Mouse (Mus musculus): ENCODE results near the gene Higd2a.
"Not testable (repeated sequence)": the region's sequence is repeated elsewhere in the genome, so short reads cannot be mapped to it uniquely, and the experiment has no call there.

Higd2a gene

GRCm38 (mm10) chr13:54582126-54582525 lies 7.9 kb upstream of the Higd2a start:
- DNase-seq (ENCODE audit: low read depth, low spot score) = no peak

- DNase-seq (ENCODE audit: low read depth, low spot score) = no peak
These were observed 7.1 kb upstream of the Higd2a start for GRCm38 (mm10) chr13:54582860-54583259.

- DNase-seq (ENCODE audit: low read depth, low spot score) = no peak
These were observed 4.2 kb upstream of the Higd2a start for GRCm38 (mm10) chr13:54585831-54586230.

DNA sequence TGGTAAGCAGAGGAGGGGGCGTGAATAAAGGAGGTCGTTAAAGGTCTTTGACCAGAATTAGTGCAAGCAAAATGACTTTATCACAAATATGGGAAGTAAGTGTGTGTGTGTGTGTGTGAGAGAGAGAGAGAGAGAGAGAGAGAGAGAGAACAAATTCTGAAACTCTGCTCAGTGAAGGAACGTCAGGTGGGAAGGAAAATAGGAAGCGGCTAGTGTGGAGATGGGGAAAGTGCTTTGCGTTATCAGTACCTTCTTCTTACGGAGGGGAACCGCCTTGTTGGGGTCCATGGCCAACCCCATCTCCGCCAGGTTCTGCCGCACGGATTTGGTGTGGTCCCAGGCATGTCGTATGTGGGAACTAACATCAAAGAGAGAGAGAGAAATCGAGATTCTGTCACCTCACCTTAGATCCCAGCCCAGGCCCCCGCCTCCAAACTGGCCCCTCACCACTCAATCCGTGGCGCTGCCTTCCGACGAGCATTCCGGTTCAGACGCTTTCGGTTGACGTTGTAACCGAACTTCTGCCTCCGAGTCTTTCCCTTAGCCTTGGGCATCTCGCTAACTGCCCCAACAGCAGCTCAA lies 502 bp upstream of the Higd2a start:
- DNase-seq (ENCODE audit: low read depth, low spot score) = no peak

- DNase-seq (ENCODE audit: low read depth, low spot score) = no peak
These were observed 1.9 kb downstream of the Higd2a start for GRCm38 (mm10) chr13:54591776-54592356.

DNA sequence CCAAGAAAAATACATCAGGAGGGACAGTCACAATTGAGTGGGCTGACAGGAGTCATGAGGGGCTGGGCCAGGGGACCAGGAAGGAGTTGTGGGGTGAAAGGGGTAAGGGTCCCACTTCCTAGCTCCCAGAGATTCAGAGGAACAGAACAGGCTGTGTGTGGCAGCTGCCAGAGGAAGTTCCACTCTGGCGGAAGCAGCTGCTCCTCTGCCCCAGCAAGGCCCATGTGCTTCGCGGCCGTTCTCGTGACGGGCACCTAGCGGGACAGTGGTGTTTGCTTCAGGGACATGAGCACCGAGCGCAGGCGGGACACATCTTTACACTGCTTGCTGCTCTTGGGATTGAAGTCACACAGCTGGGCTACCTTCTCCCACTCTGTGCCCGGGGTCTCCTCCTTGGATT lies 3.6 kb downstream of the Higd2a start:
- no peak for DNase-seq (ENCODE audit: low read depth, low spot score)

DNA sequence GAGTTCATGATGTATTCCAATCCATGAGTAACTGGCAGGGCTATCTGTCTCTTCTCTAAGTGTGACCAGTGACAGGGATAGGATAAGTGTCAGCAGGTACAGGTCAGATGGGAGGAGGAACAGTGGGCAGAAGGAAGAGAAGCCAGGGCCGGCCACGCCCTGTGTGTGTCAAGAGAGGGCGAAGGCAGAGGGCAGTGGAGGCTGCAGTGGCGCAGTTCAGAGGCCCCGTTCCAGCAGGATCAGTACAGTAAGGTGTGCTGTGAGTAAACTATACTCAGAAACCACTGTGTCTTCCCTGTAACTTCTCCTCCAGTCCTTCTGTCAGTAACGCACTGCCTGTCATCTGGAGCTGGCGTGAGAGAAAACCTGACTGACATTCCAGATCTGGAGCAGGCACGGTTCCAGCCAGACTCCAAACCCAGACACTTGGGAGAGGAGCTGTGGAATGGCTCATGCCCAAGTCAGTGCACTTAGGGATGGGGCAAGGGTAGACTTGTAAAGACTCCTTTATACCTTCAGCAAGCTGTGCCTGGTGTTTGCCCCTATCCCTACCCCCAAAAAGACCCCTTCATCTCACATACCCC lies 6.2 kb downstream of the Higd2a start:
- no peak for DNase-seq (ENCODE audit: low read depth, low spot score)

DNA sequence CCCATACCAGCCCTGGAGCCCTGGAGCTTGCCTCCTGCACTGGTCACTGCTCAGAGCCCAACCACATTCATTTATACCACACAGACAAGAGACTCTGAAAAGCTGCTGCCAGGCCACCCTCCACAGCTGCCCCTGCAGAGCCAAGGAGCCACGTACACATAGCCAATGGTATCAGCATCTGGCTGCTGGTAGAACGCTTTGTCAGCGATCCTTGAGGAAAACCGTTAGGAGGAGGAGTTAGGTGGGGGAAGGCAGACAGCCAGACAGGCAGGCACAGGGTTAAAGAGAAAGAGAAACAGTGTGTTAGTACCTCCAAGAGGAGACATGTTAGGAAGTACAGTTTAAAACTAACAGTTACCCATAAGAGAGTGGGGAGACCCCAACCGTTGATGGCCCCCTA lies 6.9 kb downstream of the Higd2a start:
- DNase-seq (ENCODE audit: low read depth, low spot score) = no peak

GRCm38 (mm10) chr13:54598622-54599143 lies 8.7 kb downstream of the Higd2a start:
- DNase-seq (ENCODE audit: low read depth, low spot score) = no peak

- no peak for DNase-seq (ENCODE audit: low read depth, low spot score)
These were observed 12.7 kb downstream of the Higd2a start for GRCm38 (mm10) chr13:54602639-54603111.

- DNase-seq (ENCODE audit: low read depth, low spot score) = no peak
These were observed 13.5 kb downstream of the Higd2a start for GRCm38 (mm10) chr13:54603501-54603900.

DNA sequence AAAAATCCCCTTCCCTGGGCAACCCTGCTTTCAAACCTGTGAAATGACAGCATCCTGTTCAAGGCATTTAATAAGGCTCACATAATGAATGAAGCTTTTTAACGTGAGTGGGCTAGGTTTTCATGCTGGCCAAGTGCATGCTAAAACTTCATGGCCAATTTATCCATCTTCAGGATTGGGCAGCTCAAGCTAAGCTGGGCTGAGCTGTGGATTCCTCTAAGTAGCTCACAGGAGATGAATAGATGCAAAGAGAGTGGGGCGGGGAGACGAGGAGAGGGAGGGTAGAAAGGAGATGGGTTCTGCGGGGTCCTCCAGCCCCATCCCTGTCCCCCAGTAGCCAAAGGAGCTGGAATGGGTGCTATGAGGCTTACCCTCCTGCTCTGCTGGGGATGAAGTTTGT lies 14.2 kb downstream of the Higd2a start:
- DNase-seq (ENCODE audit: low read depth, low spot score) = no peak

DNA sequence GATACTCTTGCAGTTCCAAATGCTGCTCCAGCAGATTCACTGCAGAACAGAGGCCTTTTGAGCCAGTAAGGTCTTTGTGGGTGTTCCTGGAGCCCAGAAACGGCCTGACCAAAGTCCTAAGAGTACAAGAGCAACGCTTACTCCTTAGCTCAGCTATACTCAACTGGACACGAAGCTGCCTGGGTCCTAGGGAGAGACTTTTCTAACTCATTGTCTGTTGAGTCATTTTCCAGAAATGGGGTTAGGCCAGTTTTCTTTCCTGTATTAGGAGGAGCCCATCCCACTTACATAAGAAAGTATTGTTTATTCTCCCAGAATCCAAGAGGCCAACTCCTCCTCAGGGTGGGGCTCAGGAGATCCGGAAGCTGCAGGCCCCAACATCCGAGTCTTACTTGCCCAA lies 15.4 kb downstream of the Higd2a start:
- DNase-seq (ENCODE audit: low read depth, low spot score) = no peak

GRCm38 (mm10) chr13:54607204-54607603 lies 17.2 kb downstream of the Higd2a start:
- DNase-seq (ENCODE audit: low read depth, low spot score) = no peak

DNA sequence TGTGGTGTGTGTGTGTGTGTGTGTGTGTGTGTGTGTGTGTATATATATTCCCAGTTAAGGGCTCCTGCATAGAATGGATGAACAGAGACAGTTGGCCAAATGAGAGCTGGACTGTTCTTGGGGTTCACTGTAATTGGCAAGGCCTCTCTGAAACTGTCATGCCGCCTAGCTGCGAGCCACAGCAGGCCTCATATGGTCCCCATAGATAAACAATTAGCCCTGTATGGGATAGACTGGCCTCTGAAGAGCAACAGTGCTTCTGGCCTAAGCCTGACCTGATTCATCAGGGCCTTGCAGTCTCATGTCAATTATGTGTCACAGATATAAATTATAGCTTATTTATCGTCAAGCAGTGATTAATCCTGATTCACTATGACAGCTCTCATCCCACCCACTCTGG lies 18.0 kb downstream of the Higd2a start:
- DNase-seq (ENCODE audit: low read depth, low spot score) = no peak

DNA sequence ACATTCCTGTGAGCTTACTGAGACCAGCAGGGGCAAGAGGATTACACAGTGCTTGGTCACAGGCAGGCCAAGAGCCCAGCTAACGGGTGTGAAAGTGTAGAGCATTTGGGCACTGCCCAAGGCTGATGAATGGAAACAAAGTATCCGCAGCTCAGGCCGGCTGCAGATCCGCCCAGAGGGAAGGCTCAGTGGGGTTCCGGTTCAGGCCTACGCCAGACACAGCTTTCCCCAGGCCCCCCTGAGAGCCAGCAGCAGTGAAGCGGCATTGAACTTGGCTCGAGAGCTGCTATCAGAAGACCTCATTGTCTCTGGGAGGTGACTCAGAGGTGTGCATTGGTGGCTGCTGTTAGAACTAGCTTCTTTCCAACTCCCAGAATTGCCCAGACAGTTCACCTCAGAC lies 18.7 kb downstream of the Higd2a start:
- DNase-seq (ENCODE audit: low read depth, low spot score) = no peak

DNA sequence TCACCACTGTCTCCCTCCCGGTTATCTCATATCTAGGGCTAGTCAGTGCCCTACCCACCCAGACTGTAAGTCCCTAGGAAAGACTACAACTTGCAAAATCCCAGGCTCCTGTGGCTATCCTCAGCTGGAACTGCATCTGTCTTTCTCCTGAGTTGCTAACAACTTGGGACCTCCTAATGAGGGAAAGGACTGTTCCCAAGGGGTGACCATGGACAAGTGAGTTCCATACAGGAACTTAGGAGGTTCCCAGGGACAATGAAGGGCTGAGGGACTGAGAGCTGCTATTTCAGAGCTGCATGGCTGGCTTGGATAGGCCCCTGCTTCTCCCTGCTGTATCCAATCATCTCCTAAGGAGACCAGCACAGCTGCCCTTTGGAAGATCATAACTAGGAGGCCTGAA lies 19.3 kb downstream of the Higd2a start:
- DNase-seq (ENCODE audit: low read depth, low spot score) = no peak

DNA sequence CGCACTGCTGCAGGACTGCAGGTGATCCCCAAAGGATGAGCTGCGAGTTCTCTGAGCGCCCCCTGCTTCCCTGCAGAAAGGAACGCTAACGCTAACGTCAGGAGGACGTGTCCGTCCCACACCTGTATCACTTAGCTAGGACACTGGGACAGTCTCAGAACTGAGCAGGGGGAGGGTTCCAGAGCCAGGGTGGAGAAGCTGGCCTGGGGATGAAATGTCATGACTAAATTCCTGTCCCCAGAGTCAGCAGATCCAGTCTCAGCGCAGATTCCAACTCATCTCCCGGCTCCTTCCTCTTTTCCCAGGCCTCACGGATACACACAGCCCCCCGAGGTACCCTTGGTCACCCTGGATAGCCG lies 20.6 kb downstream of the Higd2a start:
- no peak for DNase-seq (ENCODE audit: low read depth, low spot score)

GRCm38 (mm10) chr13:54610972-54611754 lies 21.2 kb downstream of the Higd2a start, which contains the start of gene Cltb:
Gene Cltb, minus strand, starts transcription at chr13:54611344.
- DNase-seq (ENCODE audit: low read depth, low spot score) = no peak

DNA sequence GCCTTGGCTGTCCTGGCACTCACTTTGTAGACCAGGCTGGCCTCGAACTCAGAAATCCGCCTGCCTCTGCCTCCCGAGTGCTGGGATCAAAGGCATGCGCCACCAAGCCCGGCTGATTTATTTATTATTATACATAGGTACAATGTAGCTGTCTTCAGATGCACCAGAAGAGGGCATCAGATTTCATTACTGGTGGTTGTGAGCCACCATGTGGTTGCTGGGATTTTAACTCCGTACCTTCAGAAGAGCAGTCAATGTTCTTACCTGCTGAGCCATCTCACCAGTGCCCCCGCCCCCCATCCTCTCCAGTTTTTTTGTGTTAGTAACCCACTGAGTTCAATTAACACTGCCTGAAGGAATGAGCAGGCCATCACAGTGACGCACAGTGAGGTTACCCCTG lies 23.1 kb downstream of the Higd2a start:
- DNase-seq (ENCODE audit: low read depth, low spot score) = not testable (repeated sequence)

DNA sequence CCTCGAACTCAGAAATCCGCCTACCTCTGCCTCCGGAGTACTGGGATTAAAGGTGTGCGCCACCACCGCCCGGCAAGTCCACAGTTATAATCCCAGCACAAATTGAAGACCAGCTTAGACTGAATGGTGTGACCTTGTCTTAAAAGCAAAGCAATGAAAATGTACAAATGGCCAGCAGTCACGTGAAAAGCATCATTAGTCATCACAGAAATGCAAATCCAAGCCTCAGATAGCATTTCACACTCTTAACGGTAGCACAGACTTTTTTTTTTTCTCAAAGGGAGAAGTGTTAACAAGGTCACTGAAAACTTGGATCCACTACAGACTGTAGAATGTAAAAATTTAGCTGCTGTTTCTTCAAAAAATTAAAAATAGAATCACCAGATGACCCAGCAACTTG lies 26.3 kb downstream of the Higd2a start:
- no peak for DNase-seq (ENCODE audit: low read depth, low spot score)

DNA sequence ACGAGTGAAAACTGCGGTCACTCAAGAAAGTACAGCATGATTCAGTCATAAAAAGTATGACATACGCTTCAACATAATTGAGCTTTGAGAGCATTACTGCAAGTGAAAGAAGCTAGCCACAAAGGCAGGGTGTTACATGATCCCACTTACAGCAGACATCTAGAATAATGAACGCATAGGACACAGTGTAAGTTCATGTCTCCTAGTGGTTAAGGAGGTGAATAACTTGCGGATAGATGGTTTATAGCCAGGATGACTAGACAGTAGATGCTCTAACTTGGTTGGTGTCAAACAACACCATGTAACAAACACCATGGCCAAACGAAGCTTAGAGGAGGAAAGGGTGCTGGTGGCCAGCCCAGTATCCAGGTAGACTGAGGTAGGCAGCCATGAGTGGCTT lies 27.0 kb downstream of the Higd2a start:
- no peak for DNase-seq (ENCODE audit: low read depth, low spot score)

Data from brain, embryonic 18.5 days (tissue).